Mouse (Mus musculus) cerebellum, adult 18-20 months (tissue): ENCODE results near the gene Kcnip1.
A peak's percentile ranks its signal among the peaks of the same experiment; 100 is the strongest.

Source experiments
- DNase-seq, 2 experiments: peaks; one replicate each; pipeline ENCODE4 v3.0.0; 2021

Kcnip1 gene

GRCm38 (mm10) chr11:33748754-33749153, 244.2 kb downstream of the Kcnip1 start:
- no peak for DNase-seq

DNA sequence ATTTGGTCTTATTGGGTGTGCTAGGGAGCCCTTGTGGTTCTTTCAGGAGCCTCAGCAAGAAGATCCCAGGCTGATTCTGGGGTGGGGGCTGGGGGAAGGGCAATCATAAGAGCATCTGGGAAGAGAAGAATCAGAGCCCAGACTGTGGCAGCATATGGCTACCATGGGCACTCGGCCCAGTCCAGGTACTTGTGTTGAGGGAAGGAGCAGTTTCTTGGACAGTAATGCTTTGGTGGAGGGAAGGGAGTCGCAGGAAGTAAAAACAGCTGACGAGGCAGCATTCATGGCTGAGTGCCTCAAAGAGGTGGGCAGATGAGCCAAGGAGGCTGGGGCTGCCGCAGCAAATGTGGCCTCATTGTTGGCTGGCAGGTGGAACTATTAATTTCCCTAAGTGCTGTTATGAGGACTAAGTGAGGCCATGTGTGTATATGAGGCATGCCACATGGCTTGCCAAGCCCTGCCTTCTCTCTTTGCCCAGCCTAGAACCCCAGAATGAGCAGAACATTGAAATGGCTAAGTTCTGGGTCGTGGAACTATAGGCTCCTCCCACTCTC, 245.5 kb downstream of the Kcnip1 start:
- peak; percentile 54 to 65 for DNase-seq

- DNase-seq, result no peak
Observed at GRCm38 (mm10) chr11:33746402-33746801, 246.6 kb downstream of the Kcnip1 start.

DNA sequence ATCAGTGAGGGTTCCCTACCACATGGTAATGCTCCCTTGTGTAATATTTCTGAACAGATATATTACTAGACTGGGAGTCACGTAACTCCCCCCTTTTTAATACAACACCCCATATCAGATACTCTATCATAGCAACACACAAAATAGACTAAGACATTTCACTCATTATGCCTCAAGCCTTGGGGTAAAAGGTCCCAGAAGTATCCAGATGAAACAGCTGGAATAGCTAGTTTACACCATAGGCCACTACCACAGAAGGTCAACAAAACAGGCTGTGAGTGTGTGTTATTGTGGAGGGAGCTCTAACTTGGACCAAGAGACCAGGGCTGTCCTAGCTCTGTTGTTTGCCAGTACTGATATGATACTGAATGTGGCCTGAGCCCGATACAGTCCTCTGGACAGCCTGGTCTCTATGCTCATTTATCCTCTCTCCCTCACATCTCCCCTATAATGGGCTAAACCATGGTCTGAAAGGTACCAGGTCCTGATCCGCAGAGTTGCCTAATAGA, 247.1 kb downstream of the Kcnip1 start:
- no peak for DNase-seq

DNA sequence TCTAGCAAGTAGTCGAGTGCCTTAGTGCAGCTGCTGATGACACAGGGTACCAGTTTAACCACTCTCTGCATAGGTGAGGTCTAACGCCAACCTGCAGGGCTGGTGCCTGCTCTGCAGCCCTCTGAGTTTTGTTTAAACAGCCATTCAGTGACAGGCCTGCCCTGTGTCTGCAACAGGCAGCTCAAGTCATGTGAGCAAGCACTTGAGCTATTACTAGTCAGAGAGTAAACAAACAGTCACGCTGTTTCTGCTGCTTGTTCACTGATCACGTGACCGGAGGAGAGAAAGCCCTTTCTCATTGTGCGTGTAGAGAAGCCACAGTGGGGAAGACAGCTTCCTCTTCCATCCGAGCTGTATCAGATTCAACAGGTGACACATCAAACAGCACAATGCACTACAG, 248.5 kb downstream of the Kcnip1 start:
- DNase-seq, result no peak

DNA sequence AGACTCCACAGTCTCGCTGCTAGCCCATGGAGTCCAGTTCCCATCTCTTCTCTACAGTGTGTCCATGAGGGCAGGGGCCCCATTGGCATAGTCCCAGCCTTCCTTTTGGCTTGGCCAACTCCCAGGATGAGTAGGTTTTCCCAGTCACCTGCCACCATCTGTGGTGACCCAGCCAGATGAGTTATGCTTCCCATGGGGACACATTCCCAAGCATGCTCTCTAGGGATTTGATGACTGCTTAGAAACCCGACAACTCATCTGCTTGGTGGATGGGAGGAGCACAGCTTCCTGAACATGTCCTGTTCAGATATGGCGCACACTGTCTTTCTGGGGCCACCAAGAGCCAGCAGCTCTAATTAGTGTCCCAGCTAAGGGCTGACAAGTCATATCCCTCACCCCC, 252.8 kb downstream of the Kcnip1 start:
- DNase-seq, result no peak

GRCm38 (mm10) chr11:33736426-33736825, 256.5 kb downstream of the Kcnip1 start:
- no peak for DNase-seq

GRCm38 (mm10) chr11:33733269-33733668, 259.7 kb downstream of the Kcnip1 start:
- peak; percentile 74 to 85 for DNase-seq

- DNase-seq, result peak; percentile 26 to 32
Observed at GRCm38 (mm10) chr11:33732358-33732757, 260.6 kb downstream of the Kcnip1 start.

DNA sequence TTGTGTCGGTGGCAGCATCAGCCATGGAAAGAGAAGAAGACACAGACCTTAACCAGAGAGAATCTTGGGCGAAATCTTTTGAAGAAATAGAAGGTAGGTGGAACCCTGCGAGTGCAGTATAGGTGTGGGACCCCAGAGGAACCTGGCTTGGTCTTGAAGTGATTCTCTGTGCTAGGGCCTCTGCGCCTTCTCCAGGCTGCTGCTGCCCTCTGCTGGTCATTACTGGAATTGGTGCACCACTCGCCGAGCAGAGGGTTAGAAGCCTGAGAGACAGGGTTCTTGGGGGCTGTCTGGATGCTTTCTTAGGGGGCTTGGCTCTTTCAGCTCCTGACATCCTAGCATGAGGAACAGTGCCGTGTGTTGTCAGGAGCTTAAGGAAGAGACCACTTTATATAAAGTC, 271.7 kb downstream of the Kcnip1 start:
- DNase-seq, result peak; percentile 51 to 71

DNA sequence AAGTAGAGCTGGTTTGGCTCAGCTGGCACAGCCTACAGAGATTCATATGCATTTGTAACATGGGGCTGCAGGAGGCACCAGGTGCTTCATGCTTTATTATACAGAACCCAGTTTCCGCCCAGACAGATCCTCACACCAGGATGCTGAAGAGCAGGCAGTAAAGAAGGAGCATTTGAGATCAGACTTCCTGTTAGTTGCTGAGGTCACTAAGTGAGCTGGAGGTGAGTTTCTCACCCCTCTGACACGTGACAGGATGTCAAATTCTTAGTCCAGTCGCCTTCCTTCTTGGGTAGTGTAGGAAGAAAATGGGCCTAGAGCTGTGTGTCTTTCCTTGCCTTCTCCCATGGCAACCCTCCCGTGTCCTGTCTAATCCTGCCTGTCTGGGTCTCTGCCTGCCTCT, 286.2 kb downstream of the Kcnip1 start:
- DNase-seq, result no peak

DNA sequence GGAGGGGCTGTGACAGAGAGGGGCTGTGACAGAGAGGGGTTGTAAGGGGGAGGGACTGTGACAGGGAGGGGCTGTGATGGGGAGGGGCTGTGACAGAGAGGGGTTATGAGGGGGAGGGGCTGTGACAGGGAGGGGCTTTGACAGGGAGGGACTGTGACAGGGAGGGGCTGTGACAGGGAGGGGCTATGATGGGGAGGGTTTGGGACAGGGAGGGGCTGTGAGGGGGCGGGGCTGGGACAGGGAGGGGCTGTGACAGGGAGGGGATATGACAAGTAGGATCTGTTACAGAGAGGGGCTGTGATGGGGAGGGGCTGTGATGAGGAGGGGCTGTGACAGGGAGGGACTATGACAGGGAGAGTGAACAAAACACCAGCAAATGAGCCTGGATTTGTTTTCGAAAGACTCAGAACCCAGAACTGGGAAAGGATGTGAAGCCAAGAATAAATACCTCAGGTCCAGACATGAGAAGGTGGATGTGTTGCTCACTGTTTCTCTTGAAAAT, 290.9 kb downstream of the Kcnip1 start:
- no peak for DNase-seq

DNA sequence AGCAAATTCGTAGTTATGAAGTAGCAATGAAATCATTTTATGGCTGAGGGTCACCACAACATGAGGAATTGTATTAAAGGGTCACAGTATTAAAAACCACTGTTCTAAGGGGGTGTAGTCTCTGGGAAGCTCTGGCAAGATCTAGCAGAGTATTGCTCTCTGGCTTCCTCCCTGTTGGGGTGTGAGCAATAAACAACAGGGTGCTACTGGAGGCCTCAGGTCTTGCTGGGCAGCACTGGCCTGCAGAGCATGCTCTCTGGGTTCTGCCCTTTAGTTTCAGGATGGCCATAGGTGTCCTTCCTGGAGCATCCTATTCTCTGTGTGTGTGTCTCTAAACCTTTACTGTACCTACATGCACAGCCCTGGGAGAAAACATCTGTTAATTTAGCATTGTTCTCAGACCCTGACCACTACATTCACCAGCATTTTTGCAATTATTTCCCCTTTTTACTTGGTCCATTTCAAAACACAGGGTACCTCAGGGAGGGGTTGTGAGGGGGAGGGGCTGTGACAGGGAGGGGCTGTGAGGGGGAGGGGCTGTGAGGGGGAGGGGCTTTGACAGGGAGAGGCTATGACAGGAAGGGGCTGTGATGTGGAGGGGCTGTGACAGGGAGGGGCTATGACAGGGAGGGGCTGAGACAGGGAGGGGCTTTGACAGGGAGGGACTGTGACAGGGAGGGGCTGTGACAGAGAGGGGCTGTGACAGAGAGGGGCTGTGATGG, 291.6 kb downstream of the Kcnip1 start:
- DNase-seq, result no peak

GRCm38 (mm10) chr11:33700725-33701124, 292.2 kb downstream of the Kcnip1 start:
- DNase-seq, result no peak

DNA sequence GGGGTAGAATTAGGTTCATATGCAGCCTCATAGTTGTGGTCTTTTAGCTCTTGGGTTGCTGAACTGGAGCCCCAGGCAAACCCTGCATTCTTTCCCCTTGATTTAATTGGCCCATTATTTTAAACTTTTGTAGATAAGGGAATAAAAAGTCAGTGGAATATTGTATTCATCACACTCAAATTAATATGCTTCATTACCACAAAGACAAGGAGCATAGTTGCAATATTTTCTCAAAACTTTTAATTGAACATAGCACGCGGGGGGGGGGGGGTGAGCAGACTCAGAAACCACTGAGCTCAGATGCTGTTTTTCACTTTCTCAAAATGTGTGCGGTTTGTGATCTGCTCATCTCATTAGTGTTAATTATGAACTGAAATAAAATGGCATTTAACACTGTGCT, 302.8 kb downstream of the Kcnip1 start:
- no peak for DNase-seq

GRCm38 (mm10) chr11:33685904-33686303, 307.0 kb downstream of the Kcnip1 start:
- peak; percentile 32 to 43 for DNase-seq

DNA sequence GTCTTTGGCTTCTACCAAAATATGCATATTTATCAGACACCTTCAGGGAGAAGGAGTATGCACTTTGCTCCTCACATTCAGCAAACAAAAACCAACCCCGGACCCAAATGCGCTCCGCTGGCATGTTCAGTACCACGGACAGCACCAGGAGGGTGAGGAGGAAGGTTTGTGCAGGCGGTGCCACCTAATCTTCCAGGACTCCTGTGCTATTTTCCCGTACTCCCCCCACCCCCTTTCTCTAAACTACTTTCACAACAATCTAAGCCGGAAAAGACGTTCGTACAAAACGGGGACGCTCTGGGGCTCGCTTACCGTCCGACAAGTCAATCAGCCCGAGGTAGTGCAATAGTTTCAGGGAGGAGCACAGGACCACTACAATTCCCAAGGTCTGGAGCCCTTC, 312.8 kb downstream of the Kcnip1 start:
- no peak for DNase-seq

DNA sequence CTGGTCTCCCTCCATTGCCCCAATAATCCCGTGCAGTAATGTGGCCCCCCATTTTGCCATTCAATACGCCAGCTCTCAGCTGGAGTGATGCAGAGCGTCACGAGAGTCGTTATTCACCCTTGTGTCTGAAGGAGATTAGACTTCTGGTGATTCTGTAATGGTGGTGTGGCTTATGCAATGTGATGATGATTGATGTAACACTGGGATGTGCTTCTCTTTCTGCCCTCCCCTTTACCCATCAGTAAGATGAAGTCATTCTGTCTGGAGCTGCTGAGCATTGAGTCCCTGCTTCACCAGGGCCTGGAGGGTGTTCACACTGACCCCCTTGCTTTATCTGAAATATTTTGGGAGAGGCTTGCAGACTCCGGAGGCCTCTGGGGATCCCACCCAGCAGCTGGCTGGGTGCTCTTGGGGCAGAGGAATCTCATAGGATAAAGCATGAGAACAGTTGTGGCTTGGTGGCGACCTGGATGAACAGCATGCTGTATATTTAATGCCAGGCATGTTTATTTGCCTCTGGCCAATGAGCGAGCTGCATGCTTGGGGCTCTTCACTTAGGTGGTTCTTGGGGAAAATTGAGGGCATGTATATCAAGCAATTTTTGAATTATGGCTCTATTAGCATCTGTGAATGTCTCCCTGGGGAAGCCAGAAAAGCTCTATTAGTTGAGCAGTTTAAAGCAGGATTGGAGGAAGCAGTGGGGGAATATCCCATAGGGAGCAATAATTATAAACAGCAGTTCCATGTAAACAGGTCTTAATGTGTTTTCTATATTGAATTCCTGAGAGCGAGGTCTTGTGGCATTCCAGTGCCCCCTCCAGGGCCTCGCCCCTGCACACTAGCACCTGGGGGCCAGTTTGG, 322.6 kb downstream of the Kcnip1 start:
- no peak for DNase-seq

GRCm38 (mm10) chr11:33668376-33668775, 324.6 kb downstream of the Kcnip1 start:
- no peak for DNase-seq

GRCm38 (mm10) chr11:33663599-33663998, 329.4 kb downstream of the Kcnip1 start:
- DNase-seq, result no peak

DNA sequence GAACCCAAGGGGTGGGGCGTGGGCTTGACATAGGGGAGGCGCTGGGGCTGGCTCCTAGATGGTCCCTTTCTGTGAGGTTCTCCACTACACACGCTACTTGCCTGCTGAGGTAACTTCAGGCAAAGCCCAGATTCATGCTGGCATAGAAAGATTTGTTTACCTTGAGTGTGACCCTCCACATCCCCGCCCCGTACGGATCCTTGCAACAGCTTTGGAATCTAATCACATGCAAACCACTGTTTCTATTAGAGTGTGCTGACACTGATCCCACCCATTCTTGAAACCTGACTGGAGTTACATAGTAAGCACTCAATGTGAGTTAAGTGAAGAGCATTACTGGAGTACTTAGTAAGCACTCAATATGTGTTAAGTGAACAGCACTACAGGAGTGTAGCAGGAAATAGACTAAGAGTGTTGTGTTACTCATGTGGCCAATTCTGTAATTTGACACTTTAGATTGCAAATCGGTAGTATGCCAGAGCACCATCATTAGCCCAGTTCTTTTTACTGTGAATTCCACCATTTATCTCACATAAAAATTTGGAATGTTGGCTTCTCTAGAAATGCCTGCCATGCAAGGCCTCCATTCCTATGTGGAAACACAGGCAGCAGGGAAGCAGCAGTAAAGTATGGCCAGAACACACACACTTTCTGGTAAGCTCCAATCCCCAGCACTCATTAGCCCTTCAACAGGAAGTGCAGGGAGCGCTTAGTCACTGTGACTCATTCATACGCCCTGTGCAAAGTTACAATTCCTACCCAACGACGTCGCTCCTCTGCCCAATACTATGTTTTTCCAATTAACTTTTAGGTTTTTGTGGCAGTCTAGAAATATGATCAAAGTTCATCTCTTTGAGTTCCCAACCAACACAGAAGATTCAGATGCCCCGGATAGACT, 332.7 kb downstream of the Kcnip1 start:
- DNase-seq, result no peak

DNA sequence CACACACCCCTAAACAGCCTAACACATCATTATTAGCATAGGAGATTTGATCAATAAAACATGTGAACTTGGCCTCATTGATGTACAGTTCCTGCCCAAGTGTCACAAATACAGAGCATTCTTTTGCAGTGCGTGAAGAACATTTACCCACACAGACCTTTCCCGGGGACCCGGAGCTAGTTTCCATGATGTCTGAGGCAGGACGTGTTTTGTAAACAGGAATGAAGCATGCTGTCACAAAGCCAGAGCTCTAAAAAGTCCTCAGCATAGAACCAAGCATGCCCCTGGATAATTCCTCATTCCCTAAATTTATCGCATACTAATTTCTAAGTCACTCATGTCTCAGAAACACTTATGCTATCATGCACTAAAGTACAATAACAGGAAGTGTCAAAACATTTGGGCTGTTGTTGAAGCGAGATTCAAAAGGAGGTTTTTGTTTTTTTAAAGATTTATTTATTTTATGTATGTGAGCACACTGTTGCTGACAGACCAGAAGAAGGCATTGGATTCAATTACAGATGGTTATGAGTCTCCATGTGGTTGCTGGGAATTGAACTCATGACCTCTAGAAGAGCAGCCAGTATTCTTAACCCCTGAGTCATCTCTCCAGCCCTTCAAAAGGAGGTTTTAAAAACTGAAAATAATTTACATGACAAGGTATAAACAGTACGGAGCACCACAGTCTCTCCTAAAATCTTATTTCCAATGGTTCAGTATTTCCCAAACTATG, 336.9 kb downstream of the Kcnip1 start:
- no peak for DNase-seq
